Mouse (Mus musculus) stomach, postnatal 0 days (tissue): ENCODE results near the gene Teddm1b.

Source experiments
- CTCF ChIP-seq: IDR thresholded peaks from 2 replicates; pipeline ENCODE4 v1.5.1; 2016; ENCODE audit warnings: antibody characterized with exemption, low read depth, mild to moderate bottlenecking, moderate library complexity
- EP300 ChIP-seq: optimal IDR thresholded peaks from 2 replicates; pipeline ENCODE3; 2016; ENCODE audit warnings: antibody characterized with exemption

DNA sequence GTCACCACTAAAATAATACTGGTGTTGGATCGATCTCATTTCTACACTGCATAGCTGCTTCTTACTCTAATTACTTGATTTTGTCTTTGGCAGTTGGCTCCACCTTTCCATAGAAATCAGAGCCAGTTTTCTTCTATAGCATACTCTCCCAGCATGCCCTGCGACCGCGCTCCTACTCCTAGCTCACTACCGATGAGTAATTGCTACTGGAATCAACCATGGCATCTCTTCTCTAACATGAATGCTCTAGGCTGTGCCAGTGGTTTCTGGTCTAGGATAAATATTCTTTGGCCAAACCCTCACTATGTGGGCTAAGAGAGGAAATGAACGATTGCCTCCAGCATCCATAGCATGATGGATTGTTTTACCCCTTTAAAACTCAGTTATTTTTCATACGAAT, 27.7 kb upstream of the Teddm1b start:
- TF ChIP-seq CTCF (no peak), EP300 (no peak)
